Mouse (Mus musculus): Measurements from ENCODE around the gene Gm525. TPM values are rescaled to one million over a fixed set of nuclear protein-coding genes. Genes with fewer than 3 reads are reported as not detected.
"Not testable (repeated sequence)": the region's sequence is repeated elsewhere in the genome, so short reads cannot be mapped to it uniquely, and the experiment has no call there.

Gene Gm525
- polyA plus RNA-seq, 1 experiment from 2014 or later = not detected

DNA sequence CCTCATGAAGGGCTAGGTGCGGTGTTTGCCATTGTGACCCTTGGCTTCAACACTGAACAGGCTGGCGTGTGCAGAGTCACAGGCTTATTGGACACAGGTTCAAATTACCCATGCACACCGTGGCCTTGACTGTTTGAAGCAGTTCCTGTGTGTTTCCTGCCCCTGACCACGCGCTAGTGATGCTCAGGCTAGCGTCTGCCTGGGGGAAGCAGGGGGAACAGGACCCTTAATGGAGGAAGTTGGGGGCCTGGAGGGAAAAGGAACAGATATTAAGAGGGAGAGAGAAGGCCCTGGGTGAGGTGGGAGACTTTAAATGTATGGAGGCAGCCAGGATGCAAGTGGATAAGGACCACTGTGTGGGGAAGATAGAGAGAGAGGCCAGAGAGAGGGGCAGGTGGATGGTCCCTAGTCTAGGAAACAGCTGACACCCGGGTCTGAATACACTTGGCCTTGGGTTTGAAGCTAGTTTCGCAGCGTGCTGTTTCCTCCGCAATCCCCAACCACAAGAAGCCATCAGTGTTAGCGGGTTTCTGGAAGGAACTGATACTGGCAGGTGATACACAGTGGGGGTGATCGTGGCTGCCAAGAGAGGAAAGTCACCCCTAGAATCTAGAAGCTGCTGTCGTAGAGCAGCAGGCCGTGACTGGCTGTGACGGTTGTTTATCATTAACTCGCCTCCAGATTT lies 5.5 kb downstream of the Gm525 start:
- Histone ChIP-seq H3K4me2 (no peak overlapping the region), H3K36me3 (no peaks in the 10 kb centered on the region), H3K27me3 (replicated peaks) (no peaks in the 10 kb centered on the region), H3K9ac (no peak overlapping the region), H3K27ac (replicated peaks) (no peak overlapping the region), H3K4me3 (no peak overlapping the region), H3K9me3 (no peaks in the 10 kb centered on the region), H3K4me1 (0 out of 2 replicates have a peak, but pooled peaks cover 5% of the 10 kb centered on the region)
- no peak for ATAC-seq (ENCODE audit: extremely low read depth, insufficient number of reproducible peaks, low FRiP score, low TSS enrichment)
- 78% methylated on average over 16 of the region's 16 CpGs for WGBS

- not testable (repeated sequence) for H3K36me3 ChIP-seq; H3K9ac ChIP-seq; H3K9me3 ChIP-seq; H3K27me3 ChIP-seq (replicated peaks); H3K4me1 ChIP-seq; ATAC-seq (ENCODE audit: extremely low read depth, insufficient number of reproducible peaks, low FRiP score, low TSS enrichment); H3K4me3 ChIP-seq; H3K27ac ChIP-seq (replicated peaks); H3K4me2 ChIP-seq
- 73% methylated on average over 5 of the region's 5 CpGs for WGBS
Observed at GRCm38 (mm10) chr11:89081906-89082305, 8.3 kb downstream of the Gm525 start.

- WGBS = 84% methylated on average over 3 of the region's 3 CpGs
- H3K27me3 ChIP-seq (replicated peaks); ATAC-seq (ENCODE audit: extremely low read depth, insufficient number of reproducible peaks, low FRiP score, low TSS enrichment); H3K9me3 ChIP-seq; H3K4me2 ChIP-seq; H3K9ac ChIP-seq; H3K27ac ChIP-seq (replicated peaks); H3K36me3 ChIP-seq; H3K4me1 ChIP-seq; H3K4me3 ChIP-seq: not testable (repeated sequence)
Observed at GRCm38 (mm10) chr11:89082691-89083090, 9.1 kb downstream of the Gm525 start.

GRCm38 (mm10) chr11:89084601-89085000 lies 11.0 kb downstream of the Gm525 start:
- 36% methylated on average over 7 of the region's 7 CpGs for WGBS
- no peak overlapping the region for H3K4me3 ChIP-seq
- no peaks in the 10 kb centered on the region for H3K27me3 ChIP-seq (replicated peaks)
- no peak overlapping the region for H3K9ac ChIP-seq
- ATAC-seq (ENCODE audit: extremely low read depth, insufficient number of reproducible peaks, low FRiP score, low TSS enrichment) = no peak
- no peaks in the 10 kb centered on the region for H3K4me1 ChIP-seq
- no peaks in the 10 kb centered on the region for H3K9me3 ChIP-seq
- H3K4me2 ChIP-seq = no peak overlapping the region
- no peak overlapping the region for H3K27ac ChIP-seq (replicated peaks)
- no peaks in the 10 kb centered on the region for H3K36me3 ChIP-seq

- no peaks in the 10 kb centered on the region for H3K4me1 ChIP-seq
- no peak overlapping the region for H3K9ac ChIP-seq
- ATAC-seq (ENCODE audit: extremely low read depth, insufficient number of reproducible peaks, low FRiP score, low TSS enrichment) = no peak
- H3K36me3 ChIP-seq = no peaks in the 10 kb centered on the region
- no peak overlapping the region for H3K4me2 ChIP-seq
- no peaks in the 10 kb centered on the region for H3K27me3 ChIP-seq (replicated peaks)
- 76% methylated on average over 10 of the region's 10 CpGs for WGBS
- H3K4me3 ChIP-seq = no peak overlapping the region
- H3K27ac ChIP-seq (replicated peaks) = no peak overlapping the region
- no peaks in the 10 kb centered on the region for H3K9me3 ChIP-seq
Observed at GRCm38 (mm10) chr11:89086208-89086809, 12.7 kb downstream of the Gm525 start.

- Histone ChIP-seq H3K27ac (replicated peaks) (no peak overlapping the region), H3K9ac (no peak overlapping the region), H3K36me3 (no peaks in the 10 kb centered on the region), H3K4me3 (no peak overlapping the region), H3K27me3 (replicated peaks) (no peaks in the 10 kb centered on the region), H3K9me3 (no peaks in the 10 kb centered on the region; the same call in 1 of the 2 replicates), H3K4me1 (no peaks in the 10 kb centered on the region), H3K4me2 (no peak overlapping the region)
- WGBS = 85% methylated on average over 4 of the region's 4 CpGs
- ATAC-seq (ENCODE audit: extremely low read depth, insufficient number of reproducible peaks, low FRiP score, low TSS enrichment) = no peak
Observed at GRCm38 (mm10) chr11:89088754-89089153, 15.1 kb downstream of the Gm525 start.

DNA sequence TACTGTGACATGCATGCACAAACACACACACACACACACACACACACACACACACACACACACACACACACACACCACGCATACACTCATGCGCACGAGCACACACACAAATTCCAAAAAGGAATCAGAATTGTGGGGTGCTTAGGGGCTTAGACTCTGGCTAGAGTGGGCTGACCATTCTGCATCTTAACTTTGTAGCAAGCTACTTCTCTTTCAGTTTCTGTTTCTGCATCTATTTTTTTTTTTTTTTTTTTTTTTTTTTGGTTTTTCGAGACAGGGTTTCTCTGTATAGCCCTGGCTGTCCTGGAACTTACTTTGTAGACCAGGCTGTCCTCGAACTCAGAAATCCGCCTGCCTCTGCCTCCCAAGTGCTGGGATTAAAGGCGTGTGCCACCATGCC lies 16.7 kb downstream of the Gm525 start:
- not testable (repeated sequence) for H3K9me3 ChIP-seq; H3K27ac ChIP-seq (replicated peaks); H3K4me2 ChIP-seq; H3K36me3 ChIP-seq; H3K27me3 ChIP-seq (replicated peaks); H3K4me1 ChIP-seq; ATAC-seq (ENCODE audit: extremely low read depth, insufficient number of reproducible peaks, low FRiP score, low TSS enrichment); H3K4me3 ChIP-seq; H3K9ac ChIP-seq
- 87% methylated on average over 6 of the region's 7 CpGs for WGBS

GRCm38 (mm10) chr11:89092714-89093113 lies 19.1 kb downstream of the Gm525 start:
- Histone ChIP-seq H3K9ac (no peak overlapping the region), H3K4me3 (no peak overlapping the region), H3K4me2 (no peak overlapping the region), H3K4me1 (no peaks in the 10 kb centered on the region), H3K36me3 (no peaks in the 10 kb centered on the region), H3K27ac (replicated peaks) (no peak overlapping the region), H3K9me3 (no peaks in the 10 kb centered on the region; the same call in 1 of the 2 replicates), H3K27me3 (replicated peaks) (no peaks in the 10 kb centered on the region)
- no peak for ATAC-seq (ENCODE audit: extremely low read depth, insufficient number of reproducible peaks, low FRiP score, low TSS enrichment)
- 59% methylated on average over 9 of the region's 9 CpGs for WGBS

GRCm38 (mm10) chr11:89095306-89095705 lies 21.7 kb downstream of the Gm525 start:
- Histone ChIP-seq H3K27ac (replicated peaks) (no peak overlapping the region), H3K27me3 (replicated peaks) (0 out of 2 replicates have a peak, but pooled peaks cover 2% of the 10 kb centered on the region), H3K4me1 (peaks cover 1% of the 10 kb centered on the region; the same call in 1 of the 2 replicates), H3K9ac (no peak overlapping the region), H3K4me3 (no peak overlapping the region), H3K36me3 (no peaks in the 10 kb centered on the region), H3K9me3 (no peaks in the 10 kb centered on the region; the same call in 1 of the 2 replicates), H3K4me2 (no peak overlapping the region)
- ATAC-seq (ENCODE audit: extremely low read depth, insufficient number of reproducible peaks, low FRiP score, low TSS enrichment) = no peak
- WGBS = 78% methylated on average over 3 of the region's 3 CpGs

GRCm38 (mm10) chr11:89097292-89097691 lies 23.7 kb downstream of the Gm525 start:
- H3K4me1 ChIP-seq; ATAC-seq (ENCODE audit: extremely low read depth, insufficient number of reproducible peaks, low FRiP score, low TSS enrichment); H3K27ac ChIP-seq (replicated peaks); H3K9me3 ChIP-seq; H3K27me3 ChIP-seq (replicated peaks); H3K36me3 ChIP-seq; H3K4me3 ChIP-seq; H3K9ac ChIP-seq; H3K4me2 ChIP-seq: not testable (repeated sequence)
- WGBS = 88% methylated on average over 10 of the region's 10 CpGs

DNA sequence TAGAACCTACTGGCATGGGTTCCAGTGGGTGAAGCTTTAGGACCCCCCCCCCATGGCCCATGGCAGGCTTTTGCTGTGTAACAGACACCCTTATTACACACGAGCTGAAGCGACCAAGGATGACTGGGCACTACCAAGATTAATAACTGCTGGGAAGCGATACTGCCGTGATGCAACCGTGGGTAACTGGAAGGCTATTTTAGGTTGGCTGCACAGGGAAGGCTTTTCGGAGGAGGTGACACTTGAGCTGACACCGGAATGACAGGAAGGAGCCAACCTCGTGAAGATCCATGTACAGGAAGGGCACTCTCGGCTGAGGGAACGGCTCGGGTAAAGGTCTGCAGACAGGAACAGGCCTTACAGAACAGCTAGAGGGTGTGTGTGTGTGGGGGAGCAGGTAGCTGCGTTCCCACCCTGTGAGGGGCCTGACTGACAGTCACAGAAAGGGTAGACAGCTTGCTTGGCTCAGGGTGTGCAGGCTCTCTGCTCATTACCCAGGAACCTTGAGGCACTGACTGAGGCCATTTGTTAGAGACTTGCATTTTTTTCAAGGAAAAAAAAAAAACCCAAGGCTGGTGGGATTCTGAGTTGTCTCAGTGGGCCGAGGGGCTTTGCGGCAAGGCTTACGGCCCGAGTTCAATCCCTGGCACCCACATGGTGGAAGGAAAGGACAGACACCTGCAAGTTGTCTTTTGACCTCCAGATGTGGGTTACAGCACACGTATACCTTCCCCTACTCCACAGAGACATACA lies 24.6 kb downstream of the Gm525 start:
- WGBS = 55% methylated on average over 17 of the region's 17 CpGs
- Histone ChIP-seq H3K27ac (replicated peaks) (no peak overlapping the region), H3K9me3 (no peaks in the 10 kb centered on the region; the same call in 1 of the 2 replicates), H3K4me2 (no peak overlapping the region), H3K4me1 (peaks cover 9% of the 10 kb centered on the region), H3K4me3 (no peak overlapping the region), H3K27me3 (replicated peaks) (0 out of 2 replicates have a peak, but pooled peaks cover 2% of the 10 kb centered on the region), H3K36me3 (no peaks in the 10 kb centered on the region), H3K9ac (no peak overlapping the region)
- no peak for ATAC-seq (ENCODE audit: extremely low read depth, insufficient number of reproducible peaks, low FRiP score, low TSS enrichment)

All from heart, embryonic 13.5 days (tissue).